Mouse (Mus musculus) embryonic facial prominence, embryonic 11.5 days (tissue): ENCODE data around the gene Notch4. TPM values are rescaled to one million over a fixed set of nuclear protein-coding genes. Genes with fewer than 3 reads are reported as not detected.

Source experiments
- ATAC-seq: fragments of 200-750 bp; cut with Nextera tagmentation; replicated peaks from 2 replicates; pipeline ENCODE4 v1.8.0; 2017; ENCODE audit warnings: low read depth; ENCODE audit not compliant: insufficient number of reproducible peaks, low FRiP score, low TSS enrichment
- DNase-seq: peaks from one replicate; pipeline ENCODE4 v3.0.0-alpha.2; 2015; ENCODE audit warnings: low spot score
- H3K27ac ChIP-seq: fragments of 300-500 bp; sonication (generic); replicated peaks from 2 replicates; pipeline ENCODE4 v1.5.1; 2014; ENCODE audit warnings: mild to moderate bottlenecking, low read depth, low read length, control low read depth
- H3K27me3 ChIP-seq: fragments of 300-500 bp; sonication (generic); 2 replicates; pipeline ENCODE4 v1.6.1; 2014; ENCODE audit warnings: mild to moderate bottlenecking, low read length, moderate library complexity, mixed read lengths; ENCODE audit not compliant: control insufficient read depth, insufficient read depth
- H3K36me3 ChIP-seq: fragments of 300-500 bp; sonication (generic); replicated peaks from 2 replicates; pipeline ENCODE4 v1.6.1; 2014; ENCODE audit warnings: low read depth, mild to moderate bottlenecking, low read length, moderate library complexity, mixed read lengths; ENCODE audit not compliant: control insufficient read depth, insufficient read depth
- H3K4me1 ChIP-seq: fragments of 300-500 bp; sonication (generic); 2 replicates; pipeline ENCODE4 v1.6.1; 2014; ENCODE audit warnings: low read length, mixed read lengths; ENCODE audit not compliant: control insufficient read depth, insufficient read depth
- H3K4me2 ChIP-seq: fragments of 300-500 bp; sonication (generic); 2 replicates; pipeline ENCODE4 v1.6.1; 2014; ENCODE audit warnings: low read depth, mild to moderate bottlenecking, control low read depth, low read length, moderate library complexity
- H3K4me3 ChIP-seq: fragments of 300-500 bp; sonication (generic); 2 replicates; pipeline ENCODE4 v1.5.1; 2014; ENCODE audit warnings: low read depth, low read length, control low read depth
- H3K9ac ChIP-seq: fragments of 300-500 bp; sonication (generic); replicated peaks from 2 replicates; pipeline ENCODE4 v1.6.1; 2014; ENCODE audit warnings: mild to moderate bottlenecking, control low read depth, low read length
- H3K9me3 ChIP-seq: fragments of 300-500 bp; sonication (generic); replicated peaks from 2 replicates; pipeline ENCODE4 v1.6.1; 2016; ENCODE audit warnings: mild to moderate bottlenecking, low read length, inconsistent platforms, mixed read lengths; ENCODE audit not compliant: control insufficient read depth
- WGBS: fragments of 180-500 bp; shearing (Covaris S2); extraction: QIAGEN DNeasy Blood & Tissue Kit; methylation state at CpG from one replicate; pipeline ENCODE4 v1.1.7; 2014; 5-methylcytosine and 5-hydroxymethylcytosine counted together
- polyA plus RNA-seq: library from polyadenylated mRNA; unstranded; fragments of >200 nt; fragmentation: Nextera tagmentation; extraction: Ambion mirVana; gene quantifications from 2 replicates; pipeline ENCODE4 v1.2.1, GENCODE M21; 2014

Notch4 gene
- polyA plus RNA-seq, 1 experiment from 2014 or later, result 4.8 TPM

- Histone ChIP-seq H3K4me1 (no peaks in the 10 kb centered on the region), H3K4me2 (no peak overlapping the region), H3K9me3 (no peaks in the 10 kb centered on the region), H3K27ac (no peak overlapping the region), H3K4me3 (no peak overlapping the region), H3K27me3 (no peaks in the 10 kb centered on the region), H3K9ac (no peak overlapping the region), H3K36me3 (no peaks in the 10 kb centered on the region)
- DNase-seq (no peak), ATAC-seq (no peak)
- WGBS, result 90% methylated on average over 1 of the region's 1 CpGs
These were observed 17.3 kb upstream of the Notch4 start for GRCm38 (mm10) chr17:34546797-34547196.

GRCm38 (mm10) chr17:34547601-34548000 is 16.5 kb upstream of the Notch4 start:
- ATAC-seq, result no peak
- WGBS, result 89% methylated on average over 4 of the region's 4 CpGs
- Histone ChIP-seq H3K36me3 (no peaks in the 10 kb centered on the region), H3K4me2 (no peak overlapping the region), H3K9me3 (no peaks in the 10 kb centered on the region), H3K4me3 (no peak overlapping the region), H3K27ac (no peak overlapping the region), H3K9ac (no peak overlapping the region), H3K27me3 (no peaks in the 10 kb centered on the region), H3K4me1 (no peaks in the 10 kb centered on the region)
- DNase-seq, result no peak

DNA sequence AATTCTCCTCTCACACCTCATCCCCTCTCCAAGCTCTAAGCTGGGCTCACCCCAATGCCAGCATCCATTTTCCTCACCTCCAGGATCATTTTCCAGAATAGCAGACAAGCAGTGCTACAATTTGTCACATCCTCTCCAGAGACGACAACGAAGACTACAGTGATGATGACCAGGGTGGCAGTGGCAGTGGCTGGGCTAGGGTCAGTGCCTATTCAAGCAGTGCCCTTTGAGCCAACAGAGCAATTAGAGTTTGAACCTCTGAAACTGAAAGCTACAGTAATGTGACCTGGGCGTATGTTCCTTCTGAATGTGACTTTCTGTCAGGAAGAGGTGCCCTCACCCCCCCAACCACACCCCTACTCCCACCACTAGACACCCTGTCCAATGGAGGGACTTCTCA is 14.9 kb upstream of the Notch4 start:
- no peak for DNase-seq
- H3K9me3 ChIP-seq, result no peaks in the 10 kb centered on the region
- no peak for ATAC-seq
- no peak overlapping the region for H3K4me3 ChIP-seq
- no peaks in the 10 kb centered on the region for H3K4me1 ChIP-seq
- H3K27me3 ChIP-seq, result no peaks in the 10 kb centered on the region
- no peaks in the 10 kb centered on the region for H3K36me3 ChIP-seq
- H3K27ac ChIP-seq, result no peak overlapping the region
- H3K9ac ChIP-seq, result no peak overlapping the region
- WGBS, result 92% methylated on average over 3 of the region's 3 CpGs
- H3K4me2 ChIP-seq, result no peak overlapping the region

- WGBS, result 63% methylated on average over 2 of the region's 2 CpGs
These were observed 14.2 kb upstream of the Notch4 start for GRCm38 (mm10) chr17:34549843-34550242.

GRCm38 (mm10) chr17:34555483-34555882 is 8.6 kb upstream of the Notch4 start:
- Histone ChIP-seq H3K4me3 (no peak overlapping the region), H3K27me3 (no peaks in the 10 kb centered on the region), H3K9me3 (no peaks in the 10 kb centered on the region), H3K27ac (no peak overlapping the region), H3K9ac (no peak overlapping the region), H3K4me1 (no peaks in the 10 kb centered on the region), H3K4me2 (no peak overlapping the region), H3K36me3 (no peaks in the 10 kb centered on the region)
- ATAC-seq (no peak), DNase-seq (peak; percentile 74)
- WGBS, result 24% methylated on average over 5 of the region's 5 CpGs

More at GRCm38 (mm10) chr17:34549843-34550242, 14.2 kb upstream of the Notch4 start:
- ATAC-seq (no peak), DNase-seq (no peak)
- H3K27me3 ChIP-seq, result no peaks in the 10 kb centered on the region
- H3K4me1 ChIP-seq, result no peaks in the 10 kb centered on the region
- H3K9ac ChIP-seq, result no peak overlapping the region
- H3K4me3 ChIP-seq, result no peak overlapping the region
- no peak overlapping the region for H3K27ac ChIP-seq
- H3K4me2 ChIP-seq, result no peak overlapping the region
- no peaks in the 10 kb centered on the region for H3K36me3 ChIP-seq
- no peaks in the 10 kb centered on the region for H3K9me3 ChIP-seq

DNA sequence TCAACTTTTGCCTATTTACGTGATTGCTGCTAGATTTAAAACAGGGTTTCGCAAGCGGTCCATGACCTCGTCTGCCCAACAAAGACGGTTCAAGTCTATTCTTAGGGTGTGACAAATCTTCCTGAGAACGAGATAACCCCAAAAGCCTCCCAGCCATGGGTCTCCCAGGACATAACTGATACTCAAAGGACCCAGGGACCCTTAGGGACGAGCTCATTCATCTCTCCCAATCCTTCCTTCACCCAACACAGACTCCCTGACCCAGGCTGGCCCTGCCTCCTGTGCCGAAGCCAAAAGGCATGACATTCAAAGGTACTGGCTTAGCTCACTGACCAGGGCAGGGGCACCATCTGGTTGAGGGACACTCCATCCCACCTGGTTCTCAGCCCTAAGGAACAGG is 7.7 kb upstream of the Notch4 start:
- 87% methylated on average over 8 of the region's 8 CpGs for WGBS
- no peak overlapping the region for H3K4me2 ChIP-seq
- H3K36me3 ChIP-seq, result no peaks in the 10 kb centered on the region
- H3K27me3 ChIP-seq, result no peaks in the 10 kb centered on the region
- DNase-seq (no peak), ATAC-seq (no peak)
- H3K4me1 ChIP-seq, result no peaks in the 10 kb centered on the region
- no peak overlapping the region for H3K4me3 ChIP-seq
- no peak overlapping the region for H3K27ac ChIP-seq
- H3K9me3 ChIP-seq, result no peaks in the 10 kb centered on the region
- H3K9ac ChIP-seq, result no peak overlapping the region

- H3K36me3 ChIP-seq, result no peaks in the 10 kb centered on the region
- no peaks in the 10 kb centered on the region for H3K27me3 ChIP-seq
- no peaks in the 10 kb centered on the region for H3K9me3 ChIP-seq
- no peak for DNase-seq
- H3K4me3 ChIP-seq, result no peak overlapping the region
- H3K4me2 ChIP-seq, result no peak overlapping the region
- 77% methylated on average over 11 of the region's 11 CpGs for WGBS
- no peak overlapping the region for H3K27ac ChIP-seq
- no peaks in the 10 kb centered on the region for H3K4me1 ChIP-seq
- ATAC-seq, result no peak
- H3K9ac ChIP-seq, result no peak overlapping the region
These were observed 6.7 kb upstream of the Notch4 start for GRCm38 (mm10) chr17:34557411-34557810.

- Histone ChIP-seq H3K4me1 (no peaks in the 10 kb centered on the region), H3K4me2 (no peak overlapping the region), H3K4me3 (no peak overlapping the region), H3K27ac (no peak overlapping the region), H3K36me3 (no peaks in the 10 kb centered on the region), H3K9ac (no peak overlapping the region), H3K27me3 (no peaks in the 10 kb centered on the region), H3K9me3 (no peaks in the 10 kb centered on the region)
- WGBS, result 88% methylated on average over 7 of the region's 7 CpGs
- ATAC-seq, result no peak
- DNase-seq, result no peak
These were observed 5.0 kb upstream of the Notch4 start for GRCm38 (mm10) chr17:34559116-34559515.
